Mouse (Mus musculus) intestine, postnatal 0 days (tissue): Measurements from ENCODE around the gene Fam131c. TPM values are rescaled to one million over a fixed set of nuclear protein-coding genes. Genes with fewer than 3 reads are reported as not detected.
A peak's percentile ranks its signal among the peaks of the same experiment; 100 is the strongest.

Experiments used
- ATAC-seq: fragments of 200-750 bp; cut with Nextera tagmentation; 2 replicates; pipeline ENCODE4 v1.8.0; 2017; ENCODE audit warnings: mild to moderate bottlenecking, moderate TSS enrichment, moderate library complexity
- H3K27ac ChIP-seq: fragments of 300-500 bp; sonication (generic); 2 replicates; pipeline ENCODE4 v1.5.1; 2014; ENCODE audit warnings: mild to moderate bottlenecking, low read depth, low read length, moderate library complexity
- H3K27me3 ChIP-seq: fragments of 300-500 bp; sonication (generic); replicated peaks from 2 replicates; pipeline ENCODE4 v1.6.1; 2014; ENCODE audit warnings: low read length, mixed read lengths; ENCODE audit not compliant: control insufficient read depth, insufficient read depth
- H3K36me3 ChIP-seq: fragments of 300-500 bp; sonication (generic); 2 replicates; pipeline ENCODE4 v1.6.1; 2014; ENCODE audit warnings: mild to moderate bottlenecking, moderate library complexity; ENCODE audit not compliant: control insufficient read depth, insufficient read depth
- H3K4me1 ChIP-seq: fragments of 300-500 bp; sonication (generic); replicated peaks from 2 replicates; pipeline ENCODE4 v1.6.1; 2014; ENCODE audit warnings: antibody characterized with exemption, low read length, mixed read lengths; ENCODE audit not compliant: control insufficient read depth, insufficient read depth
- H3K4me2 ChIP-seq: fragments of 300-500 bp; sonication (generic); replicated peaks from 2 replicates; pipeline ENCODE4 v1.6.1; 2014; ENCODE audit warnings: low read depth, mild to moderate bottlenecking, moderate library complexity
- H3K4me3 ChIP-seq: fragments of 300-500 bp; sonication (generic); 2 replicates; pipeline ENCODE4 v1.5.1; 2014; ENCODE audit warnings: low read depth, low read length
- H3K9ac ChIP-seq: fragments of 300-500 bp; sonication (generic); 2 replicates; pipeline ENCODE4 v1.6.1; 2014; ENCODE audit warnings: mild to moderate bottlenecking, low read depth, low read length
- H3K9me3 ChIP-seq: fragments of 300-500 bp; sonication (generic); 2 replicates; pipeline ENCODE4 v1.6.1; 2016; ENCODE audit warnings: mixed run types; ENCODE audit not compliant: control insufficient read depth
- CTCF ChIP-seq: sonication (generic); IDR thresholded peaks from 2 replicates; pipeline ENCODE4 v1.5.1; 2016; ENCODE audit warnings: low read depth, mild to moderate bottlenecking, control low read depth, antibody characterized with exemption, moderate library complexity
- WGBS: fragments of 180-500 bp; shearing (Covaris S2); extraction: QIAGEN DNeasy Blood & Tissue Kit; methylation state at CpG from one replicate; pipeline ENCODE4 v1.1.7; 2014; 5-methylcytosine and 5-hydroxymethylcytosine counted together
- microRNA-seq: library from miRNA; unstranded; fragments of <30 nt; microRNA quantifications from one replicate; pipeline ENCODE4, GENCODE M21; 2016
- polyA plus RNA-seq: library from polyadenylated mRNA; unstranded; fragments of >200 nt; fragmentation: Nextera tagmentation; extraction: Ambion mirVana; gene quantifications from 2 replicates; pipeline ENCODE4 v1.2.1, GENCODE M21; 2015

Fam131c gene
- polyA plus RNA-seq, 1 experiment from 2014 or later = 1.4 TPM

- TF ChIP-seq CTCF = peak; percentile 91
- WGBS = 41% methylated on average over 9 of the region's 9 CpGs
- ATAC-seq = no peak
- no peak overlapping the region for H3K4me2 ChIP-seq
- H3K4me3 ChIP-seq = no peak overlapping the region
- H3K27ac ChIP-seq = no peak overlapping the region
- H3K27me3 ChIP-seq = no peaks in the 10 kb centered on the region
- no peaks in the 10 kb centered on the region for H3K36me3 ChIP-seq
- H3K4me1 ChIP-seq = 0 out of 2 replicates have a peak, but pooled peaks cover under 1% of the 10 kb centered on the region
- H3K9me3 ChIP-seq = no peaks in the 10 kb centered on the region
- H3K9ac ChIP-seq = no peak overlapping the region
Measured at GRCm38 (mm10) chr4:141430997-141431396, 63.0 kb downstream of the Fam131c start.

GRCm38 (mm10) chr4:141432666-141433065, 64.6 kb downstream of the Fam131c start:
- 59% methylated on average over 14 of the region's 14 CpGs for WGBS
- Histone ChIP-seq H3K9ac (no peak overlapping the region), H3K4me1 (no peaks in the 10 kb centered on the region), H3K27me3 (no peaks in the 10 kb centered on the region), H3K4me2 (no peak overlapping the region), H3K4me3 (no peak overlapping the region), H3K36me3 (no peaks in the 10 kb centered on the region), H3K9me3 (no peaks in the 10 kb centered on the region), H3K27ac (no peak overlapping the region)
- ATAC-seq = no peak
- no peak for TF ChIP-seq CTCF

GRCm38 (mm10) chr4:141433191-141433590, 65.2 kb downstream of the Fam131c start:
- Histone ChIP-seq H3K9ac (no peak overlapping the region), H3K4me2 (no peak overlapping the region), H3K27me3 (no peaks in the 10 kb centered on the region), H3K4me1 (no peaks in the 10 kb centered on the region), H3K4me3 (no peak overlapping the region), H3K9me3 (no peaks in the 10 kb centered on the region), H3K27ac (no peak overlapping the region), H3K36me3 (no peaks in the 10 kb centered on the region)
- 84% methylated on average over 18 of the region's 18 CpGs for WGBS
- ATAC-seq = no peak
- TF ChIP-seq CTCF = no peak

Small RNAs within 50 kb of the gene (microRNA-seq; reads per million reads assigned to microRNA genes)
- not detected for gene Gm25690

Other genes with a start within 250 kb of the Fam131c start
- 35.0 TPM in 2 replicates for gene Szrd1, start 228.4 kb upstream of the Fam131c start, polyA plus RNA-seq
- 11.6 and 14.3 TPM in 2 replicates for gene Fbxo42, start 220.3 kb upstream of the Fam131c start, polyA plus RNA-seq
- gene Rsg1, start 154.3 kb upstream of the Fam131c start, polyA plus RNA-seq = 0.97 and 0.98 TPM in 2 replicates
- gene Arhgef19, start 128.7 kb upstream of the Fam131c start, polyA plus RNA-seq = 4.5 and 6.3 TPM in 2 replicates
- 5.6 and 6.6 TPM in 2 replicates for gene Epha2, start 67.0 kb upstream of the Fam131c start, polyA plus RNA-seq
- 0.14 TPM in 1 of 2 replicates, not detected in the other for gene Clcnka, start 30.5 kb downstream of the Fam131c start, polyA plus RNA-seq
- gene Clcnkb, start 47.8 kb downstream of the Fam131c start, polyA plus RNA-seq = not detected in 2 replicates
- gene Hspb7, start 52.6 kb downstream of the Fam131c start, polyA plus RNA-seq = 4.7 and 8.0 TPM in 2 replicates
- not detected in 2 replicates for gene Srarp, start 67.9 kb downstream of the Fam131c start, polyA plus RNA-seq
- 9.7 and 9.8 TPM in 2 replicates for gene Zbtb17, start 76.4 kb downstream of the Fam131c start, polyA plus RNA-seq
- 3.2 and 4.0 TPM in 2 replicates for gene Spen, start 170.4 kb downstream of the Fam131c start, polyA plus RNA-seq
- 52.8 and 59.2 TPM in 2 replicates for gene Fblim1, start 237.9 kb downstream of the Fam131c start, polyA plus RNA-seq